In the genomic region with DNA sequence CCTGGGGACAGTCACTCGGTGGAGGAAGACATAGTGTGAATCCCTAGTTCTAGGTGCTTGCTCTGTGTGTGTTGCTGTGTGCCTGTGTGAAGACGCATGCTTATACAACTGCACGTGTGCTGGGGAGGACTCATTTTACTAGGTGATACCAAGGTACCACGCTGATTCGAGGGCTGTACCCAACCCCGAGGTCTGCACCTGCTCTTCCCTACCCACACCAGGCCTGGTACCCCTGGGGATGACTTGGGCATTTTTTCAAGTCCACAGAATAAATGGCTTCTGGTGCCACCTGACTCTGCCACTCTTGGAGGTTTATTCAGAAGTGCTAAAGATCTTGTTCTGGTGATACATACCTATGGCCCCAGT, we compare ENCODE assay signal across 24 mouse cellular contexts. TPM values are rescaled to one million over a fixed set of nuclear protein-coding genes. Genes with fewer than 3 reads are reported as not detected.
A peak's percentile ranks its signal among the peaks of the same experiment; 100 is the strongest.
DNase-seq lines count a peak whose midpoint lies in the region; ATAC-seq and TF ChIP-seq lines count a peak whose summit lies in the region.
"Had no signal": no experiment of that assay in that cellular context is flagged by ENCODE, and none has a peak within 500 bp of the region (broad histone marks: within the 10 kb centered on the region; RNA-seq: fewer than 3 reads in every experiment).

No protein-coding gene starts in this region.

- TF ChIP-seq CTCF in midbrain, postnatal 0 days (IDR thresholded peaks at IDR 0.05): no peak

- ATAC-seq in hindbrain, embryonic 13.5 days (ENCODE audit: low FRiP score): no peak
- no peak for ATAC-seq in hindbrain, embryonic 16.5 days
- no peak for ATAC-seq in midbrain, embryonic 14.5 days (ENCODE audit: low FRiP score, low TSS enrichment)
- no peak for ATAC-seq in midbrain, postnatal 0 days (ENCODE audit: low FRiP score)
- ATAC-seq: CD4-positive, CD25-positive, alpha-beta regulatory T cell, adult 4 months; forebrain, embryonic 16.5 days; inflammation-experienced regulatory T-cells, adult 6 months had no signal

- H3K27me3 ChIP-seq in hindbrain, embryonic 13.5 days: no peaks in the 10 kb centered on the region
- no peaks in the 10 kb centered on the region for H3K27me3 ChIP-seq in hindbrain, embryonic 16.5 days (replicated peaks; ENCODE audit: control insufficient read depth, insufficient read depth, low read length)
- H3K27me3 ChIP-seq in midbrain, embryonic 14.5 days (ENCODE audit: control insufficient read depth, insufficient read depth, low read length): no peaks in the 10 kb centered on the region
- no peaks in the 10 kb centered on the region for H3K27me3 ChIP-seq in midbrain, postnatal 0 days (ENCODE audit: insufficient read depth, low read length)
- H3K27me3 ChIP-seq: liver, embryonic 15.5 days; lung, embryonic 15.5 days had no signal

- no peak overlapping the region for H3K4me3 ChIP-seq in hindbrain, embryonic 13.5 days
- H3K4me3 ChIP-seq in hindbrain, embryonic 16.5 days (ENCODE audit: low read length): no peak overlapping the region
- H3K4me3 ChIP-seq in midbrain, embryonic 14.5 days (replicated peaks; ENCODE audit: low read depth, low read length): no peak overlapping the region
- H3K4me3 ChIP-seq in midbrain, postnatal 0 days (ENCODE audit: low read depth, low read length): no peak overlapping the region
- H3K4me3 ChIP-seq: limb, embryonic 10.5 days; liver, embryonic 15.5 days; lung, embryonic 15.5 days; midbrain, embryonic 10.5 days had no signal

- H3K9ac ChIP-seq in hindbrain, embryonic 13.5 days: no peak overlapping the region
- H3K9ac ChIP-seq in hindbrain, embryonic 16.5 days (ENCODE audit: low read depth, low read length): no peak overlapping the region
- no peak overlapping the region for H3K9ac ChIP-seq in midbrain, embryonic 14.5 days (replicated peaks; ENCODE audit: low read length)
- H3K9ac ChIP-seq in midbrain, postnatal 0 days (replicated peaks; ENCODE audit: low read length, poor library complexity, severe bottlenecking): no peak overlapping the region
- H3K9ac ChIP-seq: liver, embryonic 15.5 days; lung, embryonic 15.5 days had no signal

- H3K27ac ChIP-seq in hindbrain, embryonic 13.5 days: peak overlapping the region; percentile 73; the same call in 1 of the 2 replicates
- H3K27ac ChIP-seq in hindbrain, embryonic 16.5 days (ENCODE audit: low read depth, low read length): no peak overlapping the region
- H3K27ac ChIP-seq in midbrain, embryonic 14.5 days (replicated peaks; ENCODE audit: low read depth, low read length): 0 out of 2 replicates have a peak overlapping the region, but pooled peaks have one; percentile 14
- no peak overlapping the region for H3K27ac ChIP-seq in midbrain, postnatal 0 days (ENCODE audit: low read depth, low read length)
- H3K27ac ChIP-seq: limb, embryonic 10.5 days; liver, embryonic 15.5 days; lung, embryonic 15.5 days had no signal

- H3K4me1 ChIP-seq in hindbrain, embryonic 13.5 days (replicated peaks): peaks cover 33% of the 10 kb centered on the region
- H3K4me1 ChIP-seq in hindbrain, embryonic 16.5 days (ENCODE audit: control insufficient read depth, insufficient read depth, low read depth, low read length): peaks cover 14% of the 10 kb centered on the region
- H3K4me1 ChIP-seq in midbrain, embryonic 14.5 days (ENCODE audit: control insufficient read depth, insufficient read depth, low read length): peaks cover 18% of the 10 kb centered on the region
- peaks cover 4% of the 10 kb centered on the region; the same call in 1 of the 2 replicates for H3K4me1 ChIP-seq in midbrain, postnatal 0 days (ENCODE audit: insufficient read depth, low read length)
- H3K4me1 ChIP-seq: liver, embryonic 15.5 days had no signal

- H3K4me2 ChIP-seq in hindbrain, embryonic 13.5 days: no peak overlapping the region
- no peak overlapping the region for H3K4me2 ChIP-seq in hindbrain, embryonic 16.5 days (ENCODE audit: low read length)
- H3K4me2 ChIP-seq in midbrain, embryonic 14.5 days (ENCODE audit: low read length): no peak overlapping the region
- H3K4me2 ChIP-seq in midbrain, postnatal 0 days (ENCODE audit: low read depth, low read length, poor library complexity, severe bottlenecking): no peak overlapping the region
- H3K4me2 ChIP-seq: liver, embryonic 15.5 days; lung, embryonic 15.5 days had no signal

- DNase-seq in cerebellum, adult 9-11 months: peak; percentile 22
- no peak for DNase-seq in cerebellum, postnatal 4 days (ENCODE audit: low spot score in 2 of 2)
- DNase-seq in midbrain, embryonic 14.5 days: no peak
- DNase-seq in midbrain, postnatal 0 days (ENCODE audit: low spot score): no peak
- no peak for DNase-seq in ovary, postnatal 14 days (ENCODE audit: low spot score)
- no peak for DNase-seq in heart, adult 18-20 months
- DNase-seq: adrenal gland, postnatal 25 days; cerebellum, adult 9-10 months; gastrocnemius, postnatal 25 days; heart, postnatal 36 days; kidney, adult 18-20 months; kidney, postnatal 4 days; liver; lung, postnatal 4 days; right cerebral cortex, postnatal 14 days had no signal

- 90% methylated on average over 6 of the region's 6 CpGs for WGBS in hindbrain, embryonic 13.5 days
- WGBS in hindbrain, embryonic 16.5 days: 78% methylated on average over 6 of the region's 6 CpGs
- WGBS in midbrain, embryonic 14.5 days: 85% methylated on average over 6 of the region's 6 CpGs
- 83% methylated on average over 6 of the region's 6 CpGs for WGBS in midbrain, postnatal 0 days

- H3K36me3 ChIP-seq in hindbrain, embryonic 13.5 days: peaks cover 9% of the 10 kb centered on the region
- H3K36me3 ChIP-seq in hindbrain, embryonic 16.5 days (ENCODE audit: control insufficient read depth, insufficient read depth, low read length): no peaks in the 10 kb centered on the region
- no peaks in the 10 kb centered on the region for H3K36me3 ChIP-seq in midbrain, embryonic 14.5 days (ENCODE audit: control insufficient read depth, insufficient read depth, low read length)
- no peaks in the 10 kb centered on the region; the same call in 1 of the 2 replicates for H3K36me3 ChIP-seq in midbrain, postnatal 0 days (ENCODE audit: insufficient read depth, low read length)
- H3K36me3 ChIP-seq: liver, embryonic 15.5 days; lung, embryonic 15.5 days had no signal

- H3K9me3 ChIP-seq in hindbrain, embryonic 13.5 days: no peaks in the 10 kb centered on the region
- no peaks in the 10 kb centered on the region for H3K9me3 ChIP-seq in hindbrain, embryonic 16.5 days (ENCODE audit: control insufficient read depth, low read length)
- H3K9me3 ChIP-seq in midbrain, embryonic 14.5 days (ENCODE audit: control insufficient read depth, low read length): no peaks in the 10 kb centered on the region
- no peaks in the 10 kb centered on the region for H3K9me3 ChIP-seq in midbrain, postnatal 0 days (ENCODE audit: low read length)
- H3K9me3 ChIP-seq: limb, embryonic 10.5 days; liver, embryonic 15.5 days; lung, embryonic 15.5 days; midbrain, embryonic 10.5 days had no signal

RNA-seq across cellular contexts. Expression of gene Dnaic2, which starts 24.2 kb away (rescaled TPM):
- polyA plus RNA-seq in hindbrain, embryonic 13.5 days (2015; fragmentation: Nextera tagmentation; extraction: Ambion mirVana): 2.9 and 3.8 TPM in 2 replicates
- 2.5 and 3.0 TPM in 2 replicates for polyA plus RNA-seq in hindbrain, embryonic 16.5 days (2015; fragmentation: Nextera tagmentation; extraction: Ambion mirVana)
- polyA plus RNA-seq in midbrain, embryonic 14.5 days (2014; fragmentation: Nextera tagmentation; extraction: Ambion mirVana): 1.7 and 1.9 TPM in 2 replicates
- total RNA-seq in midbrain, postnatal 0 days (2014; rRNA removed): 3.8 and 4.4 TPM in 2 replicates
- 2.0 and 3.2 TPM in 2 replicates for polyA plus RNA-seq in midbrain, postnatal 0 days (2015; fragmentation: Nextera tagmentation; extraction: Ambion mirVana)
- total RNA-seq in heart, adult 18-20 months (2021): under 1 TPM in 1 of 2 experiments, not detected in 1; 0.46 TPM
- polyA plus RNA-seq: CD4-positive, CD25-positive, alpha-beta regulatory T cell, adult 4 months; inflammation-experienced regulatory T-cells, adult 6 months had no signal

RNA-seq across cellular contexts. Expression of gene Ttyh2, which starts 27.7 kb away (rescaled TPM):
- 33.0 and 33.9 TPM in 2 replicates for polyA plus RNA-seq in hindbrain, embryonic 13.5 days (2015; fragmentation: Nextera tagmentation; extraction: Ambion mirVana)
- polyA plus RNA-seq in hindbrain, embryonic 16.5 days (2015; fragmentation: Nextera tagmentation; extraction: Ambion mirVana): 31.6 and 40.7 TPM in 2 replicates
- 25.2 and 31.0 TPM in 2 replicates for polyA plus RNA-seq in midbrain, embryonic 14.5 days (2014; fragmentation: Nextera tagmentation; extraction: Ambion mirVana)
- total RNA-seq in midbrain, postnatal 0 days (2014; rRNA removed): 42.8 and 58.2 TPM in 2 replicates
- 27.1 and 29.4 TPM in 2 replicates for polyA plus RNA-seq in midbrain, postnatal 0 days (2015; fragmentation: Nextera tagmentation; extraction: Ambion mirVana)
- 1 to 10 TPM; 3.5 to 4.1 TPM for total RNA-seq in heart, adult 18-20 months (2021)

RNA-seq across cellular contexts. Expression of gene Rpl38, which starts 34.7 kb away (rescaled TPM):
- polyA plus RNA-seq in hindbrain, embryonic 13.5 days (2015; fragmentation: Nextera tagmentation; extraction: Ambion mirVana): 809 and 885 TPM in 2 replicates
- 578 and 579 TPM in 2 replicates for polyA plus RNA-seq in hindbrain, embryonic 16.5 days (2015; fragmentation: Nextera tagmentation; extraction: Ambion mirVana)
- 707 and 859 TPM in 2 replicates for polyA plus RNA-seq in midbrain, embryonic 14.5 days (2014; fragmentation: Nextera tagmentation; extraction: Ambion mirVana)
- 903 and 1,541 TPM in 2 replicates for total RNA-seq in midbrain, postnatal 0 days (2014; rRNA removed)
- 889 and 977 TPM in 2 replicates for polyA plus RNA-seq in midbrain, postnatal 0 days (2015; fragmentation: Nextera tagmentation; extraction: Ambion mirVana)
- total RNA-seq in heart, adult 18-20 months (2021): 100 to 1,000 TPM; 681 to 698 TPM

Comparison
In these comparisons a context has a peak if more than half of its experiments do, and no peak if none do; other contexts are left out.
1. H3K27ac ChIP-seq: peak in hindbrain, embryonic 13.5 days (single experiment) and midbrain, embryonic 14.5 days (single experiment); none in hindbrain, embryonic 16.5 days (single experiment) and midbrain, postnatal 0 days (single experiment).